Mouse (Mus musculus) erythroblast, embryonic 14.5 days (primary cell): ENCODE data around the gene Tlcd1.

ENCODE experiments used
- GATA1 ChIP-seq: IDR thresholded peaks from 2 replicates; pipeline ENCODE4 v1.6.1; 2012; ENCODE audit warnings: low read length, inconsistent platforms, mixed read lengths
- TAL1 ChIP-seq: IDR thresholded peaks from 3 replicates; pipeline ENCODE4 v1.6.1; 2012; ENCODE audit warnings: low read length, inconsistent platforms, mixed read lengths

GRCm38 (mm10) chr11:78134344-78134743 is 42.2 kb upstream of the Tlcd1 start:
- TF ChIP-seq GATA1 (no peak), TAL1 (no peak)
